Mouse (Mus musculus) neutrophil, adult 59 days (primary cell): Measurements from ENCODE around the gene Klrg2. TPM values are rescaled to one million over a fixed set of nuclear protein-coding genes. Genes with fewer than 3 reads are reported as not detected.

Source experiments
- total RNA-seq, 2 experiments: library from RNA; stranded (reverse); gene quantifications; 1 replicate in 1 of 2; 2 replicates in 1 of 2; pipeline ENCODE4 v1.2.4; 2023

Klrg2 gene
- not detected for total RNA-seq

DNA sequence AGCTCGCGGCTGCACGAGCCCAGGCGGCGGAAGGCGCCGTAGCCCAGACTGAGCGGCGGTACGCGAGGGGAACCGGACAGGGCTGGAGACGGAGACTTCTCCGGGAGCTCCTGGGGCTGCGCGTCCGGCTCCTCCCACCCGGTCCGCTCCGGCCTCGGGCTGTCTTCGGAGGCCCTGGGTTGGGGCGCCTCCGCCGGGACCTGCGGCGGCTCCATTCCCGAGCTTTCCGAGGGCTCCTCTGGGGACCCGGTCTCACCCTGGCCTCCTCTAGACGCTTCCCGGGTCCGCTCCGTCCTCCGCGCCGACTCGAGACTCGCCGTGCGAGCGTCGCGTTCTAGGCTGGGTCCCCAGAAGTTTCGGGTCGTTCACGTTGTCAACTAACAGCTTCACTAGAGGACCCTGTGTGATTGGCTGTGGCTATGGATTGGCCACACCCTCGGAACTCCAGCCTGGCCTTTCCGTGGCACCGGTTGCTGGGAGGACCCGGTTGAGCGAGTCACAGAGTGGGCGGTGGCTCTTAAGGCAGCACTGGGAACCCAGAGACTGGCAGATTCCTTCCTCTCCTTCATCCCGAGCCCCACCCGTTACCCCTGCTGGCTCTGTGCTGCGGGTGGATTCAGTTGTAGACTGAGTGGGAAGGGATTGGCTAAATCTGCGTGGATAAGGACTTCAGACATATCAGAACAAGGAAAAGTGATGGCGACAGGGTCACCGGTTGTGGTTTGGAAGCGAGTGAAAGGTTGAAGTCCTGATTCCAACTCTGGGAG, at the start of gene Klrg2:
Klrg2 (minus strand) TSS at position 391 of the 767 bp plus-strand sequence.

DNA sequence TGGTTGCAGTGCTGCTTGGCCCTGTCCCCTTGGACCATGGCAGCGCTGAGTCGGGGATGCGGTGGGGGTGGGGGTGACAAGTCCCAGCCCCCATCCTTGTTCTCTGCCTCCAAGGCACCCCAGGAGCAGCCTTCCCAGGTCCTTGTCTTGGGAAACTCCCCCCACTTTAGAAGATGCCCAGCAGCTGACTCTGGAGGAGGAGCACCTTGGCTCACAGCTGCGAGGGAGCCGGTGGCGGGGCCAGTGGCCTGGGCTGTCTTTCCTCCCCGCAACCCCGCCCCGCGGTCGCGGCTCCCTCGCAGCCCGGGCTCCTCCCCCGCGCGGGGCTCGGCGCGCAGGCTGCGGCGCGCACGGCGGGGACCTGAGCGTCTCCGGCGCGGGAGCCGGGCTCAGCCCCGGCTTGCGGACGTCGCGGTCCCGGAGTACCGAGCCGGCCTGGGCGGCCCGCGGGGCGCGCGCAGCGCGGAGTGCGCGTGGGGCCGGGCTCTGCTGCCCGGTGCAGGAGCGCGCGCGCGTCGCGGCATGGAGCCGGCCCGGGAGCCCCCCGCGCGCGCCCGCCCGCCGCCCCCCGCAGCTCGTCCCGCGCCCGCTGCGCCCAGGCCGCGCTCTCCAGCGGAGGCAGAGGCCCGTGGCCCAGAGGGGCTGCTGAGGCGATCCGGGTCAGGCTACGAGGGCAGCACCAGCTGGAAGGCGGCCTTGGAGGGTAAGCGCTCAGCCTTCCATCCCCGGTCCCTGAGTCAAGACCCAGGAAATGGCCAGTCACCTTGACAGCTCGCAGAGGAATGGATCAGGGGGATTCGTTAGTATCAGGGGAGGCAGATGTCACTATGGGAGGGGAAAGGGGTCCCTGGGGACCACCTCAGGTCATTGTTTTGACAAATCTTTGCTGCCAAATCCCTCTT, 25.9 kb upstream of the Klrg2 start, which contains the start of gene Clec2l:
Clec2l (plus strand) TSS at position 356 of the 902 bp plus-strand sequence.

Other genes with a start within 250 kb of the Klrg2 start
- gene Ubn2, start 203.3 kb downstream of the Klrg2 start, total RNA-seq, result 10 to 100 TPM; 22.3 to 24.6 TPM
- gene Fmc1, start 103.7 kb downstream of the Klrg2 start, total RNA-seq, result 10 to 100 TPM; 17.1 to 19.3 TPM
- gene Luc7l2, start 85.9 kb downstream of the Klrg2 start, total RNA-seq, result 100 to 1,000 TPM; 272 to 278 TPM
- not detected for gene Clec2l, start 25.8 kb upstream of the Klrg2 start, total RNA-seq
- 10 to 100 TPM; 39.4 to 53.8 TPM for gene Tbxas1, start 238.2 kb upstream of the Klrg2 start, total RNA-seq
- 10 to 100 TPM; 68.2 to 83.6 TPM for gene Hipk2, start 238.9 kb upstream of the Klrg2 start, total RNA-seq